Mouse (Mus musculus) left cerebral cortex, adult 11 months (tissue): ENCODE measurements around the gene Srek1ip1.

Experiments used
- DNase-seq: peaks from one replicate; pipeline ENCODE4 v3.0.0; 2022; ENCODE audit warnings: low spot score

The Srek1ip1 gene

GRCm38 (mm10) chr13:104792184-104792583 lies at the start of gene Srek1ip1:
TSS of gene Srek1ip1 (plus strand) at chr13:104792484.
- DNase-seq = no peak

- no peak for DNase-seq
Measured at GRCm38 (mm10) chr13:104742866-104743265, 49.4 kb upstream of the Srek1ip1 start.

GRCm38 (mm10) chr13:104747032-104747431 lies 45.3 kb upstream of the Srek1ip1 start:
- DNase-seq = no peak

GRCm38 (mm10) chr13:104759381-104759780 lies 32.9 kb upstream of the Srek1ip1 start:
- DNase-seq = no peak

GRCm38 (mm10) chr13:104762401-104762800 lies 29.9 kb upstream of the Srek1ip1 start:
- DNase-seq = no peak

GRCm38 (mm10) chr13:104763193-104763592 lies 29.1 kb upstream of the Srek1ip1 start:
- DNase-seq = no peak

- no peak for DNase-seq
Measured at GRCm38 (mm10) chr13:104779104-104779670, 13.1 kb upstream of the Srek1ip1 start.

- no peak for DNase-seq
Measured at GRCm38 (mm10) chr13:104787260-104787659, 5.0 kb upstream of the Srek1ip1 start.

- no peak for DNase-seq
Measured at GRCm38 (mm10) chr13:104789663-104790062, 2.6 kb upstream of the Srek1ip1 start.

GRCm38 (mm10) chr13:104794421-104794820 lies 2.1 kb downstream of the Srek1ip1 start:
- no peak for DNase-seq

- DNase-seq = no peak
Measured at GRCm38 (mm10) chr13:104799067-104799466, 6.8 kb downstream of the Srek1ip1 start.

- DNase-seq = no peak
Measured at GRCm38 (mm10) chr13:104799566-104800182, 7.4 kb downstream of the Srek1ip1 start.

GRCm38 (mm10) chr13:104805681-104806080 lies 13.4 kb downstream of the Srek1ip1 start:
- no peak for DNase-seq

- no peak for DNase-seq
Measured at GRCm38 (mm10) chr13:104816270-104816634, 24.0 kb downstream of the Srek1ip1 start.

GRCm38 (mm10) chr13:104816635-104817571 lies 24.6 kb downstream of the Srek1ip1 start, which contains the start of gene Cwc27:
TSS of gene Cwc27 (minus strand) at chr13:104817142.
- DNase-seq = peak; percentile 55

- no peak for DNase-seq
Measured at GRCm38 (mm10) chr13:104817696-104818095, 25.4 kb downstream of the Srek1ip1 start.

GRCm38 (mm10) chr13:104821192-104821591 lies 28.9 kb downstream of the Srek1ip1 start:
- no peak for DNase-seq

- DNase-seq = no peak
Measured at GRCm38 (mm10) chr13:104821908-104822307, 29.6 kb downstream of the Srek1ip1 start.

GRCm38 (mm10) chr13:104822411-104822838 lies 30.1 kb downstream of the Srek1ip1 start:
- DNase-seq = no peak

GRCm38 (mm10) chr13:104825470-104825869 lies 33.2 kb downstream of the Srek1ip1 start:
- no peak for DNase-seq

GRCm38 (mm10) chr13:104832811-104833210 lies 40.5 kb downstream of the Srek1ip1 start:
- no peak for DNase-seq

- DNase-seq = no peak
Measured at GRCm38 (mm10) chr13:104837628-104838027, 45.3 kb downstream of the Srek1ip1 start.

- no peak for DNase-seq
Measured at GRCm38 (mm10) chr13:104841937-104842336, 49.7 kb downstream of the Srek1ip1 start.
